Mouse (Mus musculus): ENCODE measurements around the gene Nrk.

- TF ChIP-seq CTCF (IDR thresholded peaks at IDR 0.05; ENCODE audit: extremely low read depth, insufficient read depth, insufficient read length, insufficient replicate concordance) = no peak
- TF ChIP-seq POLR2A (IDR thresholded peaks at IDR 0.05; ENCODE audit: low read depth, low read length) = no peak
Measured at GRCm38 (mm10) chrX:139039314-139039713, 125.1 kb downstream of the Nrk start.
